Mouse (Mus musculus) liver, embryonic 14.5 days (tissue): Measurements from ENCODE around the gene Ankrd55.

Experiments used
- CTCF ChIP-seq: IDR thresholded peaks from 2 replicates; pipeline ENCODE4 v1.5.1; 2016; ENCODE audit warnings: antibody characterized with exemption, low read depth, control low read depth
- EP300 ChIP-seq: IDR thresholded peaks from 2 replicates; pipeline ENCODE4 v1.6.1; 2016; ENCODE audit warnings: antibody characterized with exemption, low read depth

DNA sequence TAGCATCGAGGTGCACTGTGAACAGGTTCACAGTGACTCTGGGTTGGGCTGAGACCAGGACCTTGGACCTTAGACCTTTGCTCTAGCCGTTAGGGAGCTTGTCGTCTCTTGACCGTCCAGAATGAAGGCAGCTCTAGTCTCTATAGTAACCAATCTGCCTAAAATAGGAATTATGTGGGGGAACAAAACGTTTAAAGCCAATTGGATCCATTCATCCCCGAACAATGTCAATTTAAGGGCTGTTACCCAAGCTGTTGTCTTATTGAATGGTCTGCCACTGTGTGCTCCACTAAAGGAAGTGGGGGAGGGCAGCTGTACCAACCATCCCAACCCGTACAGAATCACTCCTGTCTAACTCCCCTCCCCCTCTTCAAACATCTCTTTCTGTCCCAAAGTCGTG lies 46.8 kb upstream of the Ankrd55 start:
- no peak for TF ChIP-seq CTCF
- TF ChIP-seq EP300 = no peak
